20 mouse cellular contexts compared by ENCODE assay signal in the genomic region with DNA sequence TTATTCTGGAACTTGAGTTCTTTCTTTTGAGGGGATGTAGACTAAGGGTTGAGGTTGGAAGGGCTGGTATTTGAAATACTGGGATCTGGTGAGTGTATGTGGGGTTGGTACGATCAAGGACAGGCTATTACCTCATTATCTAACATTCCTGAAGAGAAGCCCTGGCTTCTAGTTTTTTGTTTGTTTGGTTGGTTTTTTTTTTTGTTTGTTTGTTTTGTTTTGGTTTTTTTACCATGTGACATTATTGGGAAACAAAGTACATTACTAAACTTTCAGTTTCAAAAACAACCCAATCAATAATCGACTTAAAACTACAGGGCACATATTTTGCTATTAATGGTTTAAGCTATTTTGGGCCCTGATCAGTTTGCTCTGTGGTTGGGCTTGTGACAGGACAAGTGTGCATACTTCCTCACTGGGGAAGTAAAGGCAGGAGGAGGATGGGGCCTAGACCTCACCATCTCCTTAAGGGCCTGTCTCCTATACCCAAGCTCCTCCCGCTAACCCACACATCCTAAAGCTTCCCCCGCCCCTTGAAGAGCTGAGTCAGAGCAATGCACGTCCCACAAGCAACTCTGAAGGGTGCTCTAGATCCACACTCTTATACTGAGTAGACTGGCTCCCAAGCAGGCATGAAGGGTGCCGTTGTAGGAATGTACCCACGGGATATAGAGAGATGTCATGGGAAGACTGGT.
DNase-seq lines count a peak whose midpoint lies in the region; ATAC-seq and TF ChIP-seq lines count a peak whose summit lies in the region.
"Had no signal": no experiment of that assay in that cellular context is flagged by ENCODE, and none has a peak within 500 bp of the region (broad histone marks: within the 10 kb centered on the region; RNA-seq: fewer than 3 reads in every experiment).

No protein-coding gene starts in this region.

- 62% methylated on average over 7 of the region's 7 CpGs for WGBS in liver, adult 2 months
- 76% methylated on average over 7 of the region's 7 CpGs for WGBS in macrophage (ENCODE audit: missing documents)

- no peak for TF ChIP-seq CTCF in liver, adult 2 months (IDR thresholded peaks at IDR 0.05; ENCODE audit: low read depth, low read length)

- peak; percentile 92 for DNase-seq in liver, adult 2 months (ENCODE audit: extremely low read depth, low read depth, low spot score)
- no peak for DNase-seq in liver
- DNase-seq in brain, adult 2 months (ENCODE audit: low read depth, low spot score), result peak; percentile 19
- DNase-seq in thymus, postnatal 14 days, result no peak
- DNase-seq in adrenal gland, postnatal 14 days, result no peak
- DNase-seq: cerebellum, adult 8-10 months; cerebellum, postnatal 36 days; gastrocnemius, postnatal 25 days; heart, adult 2 months; heart, postnatal 14 days; kidney, adult 18-20 months; lung, postnatal 14 days had no signal

- peak; percentile 47 for ATAC-seq in granulocyte monocyte progenitor cell, adult 5-6 weeks (replicated peaks; ENCODE audit: poor library complexity, severe bottlenecking)

- no peak for TF ChIP-seq POLR2A in liver, adult 2 months (IDR thresholded peaks at IDR 0.05; ENCODE audit: extremely low read depth, insufficient read depth, low read length)

- no peaks in the 10 kb centered on the region for H3K36me3 ChIP-seq in liver, adult 2 months (ENCODE audit: control insufficient read depth, insufficient read depth, low read length)
- no peaks in the 10 kb centered on the region for H3K36me3 ChIP-seq in macrophage (ENCODE audit: inconsistent target)
- H3K36me3 ChIP-seq: forebrain, embryonic 10.5 days; heart, embryonic 13.5 days; hindbrain, embryonic 13.5 days; limb, embryonic 10.5 days; midbrain, embryonic 10.5 days had no signal

- H3K4me3 ChIP-seq in liver, adult 2 months (ENCODE audit: insufficient read depth, low read depth, low read length), result no peak overlapping the region
- no peak overlapping the region for H3K4me3 ChIP-seq in macrophage (ENCODE audit: inconsistent target)
- H3K4me3 ChIP-seq: forebrain, embryonic 10.5 days; heart, adult 2 months; heart, embryonic 13.5 days; hindbrain, embryonic 13.5 days; limb, embryonic 10.5 days; midbrain, embryonic 10.5 days had no signal

- H3K9ac ChIP-seq in liver, adult 2 months (ENCODE audit: low read depth, low read length), result no peak overlapping the region
- H3K9ac ChIP-seq: heart, embryonic 13.5 days; hindbrain, embryonic 13.5 days; liver, embryonic 14.5 days had no signal

- H3K79me2 ChIP-seq in liver, adult 2 months (ENCODE audit: control insufficient read depth, insufficient read depth, low read length), result peaks cover 11% of the 10 kb centered on the region; the same call in 1 of the 2 replicates
- H3K79me2 ChIP-seq in macrophage (ENCODE audit: inconsistent target), result no peaks in the 10 kb centered on the region

- peaks cover 22% of the 10 kb centered on the region for H3K4me1 ChIP-seq in liver, adult 2 months (ENCODE audit: control insufficient read depth, insufficient read depth, low read length)

- peak overlapping the region; percentile 76 for H3K27ac ChIP-seq in liver, adult 2 months (replicated peaks; ENCODE audit: insufficient read depth, low read depth, low read length)
- H3K27ac ChIP-seq in macrophage, result peak overlapping the region; percentile 53
- H3K27ac ChIP-seq: forebrain, embryonic 10.5 days; heart, adult 2 months; heart, embryonic 13.5 days; hindbrain, embryonic 13.5 days; liver, embryonic 14.5 days; midbrain, embryonic 10.5 days had no signal

- no peaks in the 10 kb centered on the region for H3K27me3 ChIP-seq in liver, adult 2 months (ENCODE audit: control insufficient read depth, insufficient read depth, low read length)
- H3K27me3 ChIP-seq: heart, embryonic 13.5 days; hindbrain, embryonic 13.5 days had no signal

Comparison
In these comparisons a context has a peak if more than half of its experiments do, and no peak if none do; other contexts are left out.
1. DNase-seq: peak in liver, adult 2 months (single experiment) and brain, adult 2 months (single experiment); none in liver (single experiment), thymus, postnatal 14 days (single experiment) and adrenal gland, postnatal 14 days (single experiment).